Mouse (Mus musculus): ENCODE measurements around the gene Sigmar1.
"Not testable (repeated sequence)": the region's sequence is repeated elsewhere in the genome, so short reads cannot be mapped to it uniquely, and the experiment has no call there.

- TF ChIP-seq CTCF, POLR2A (IDR thresholded peaks at IDR 0.05; ENCODE audit: extremely low read depth, insufficient read depth, low read length): not testable (repeated sequence)
These were observed 25.3 kb upstream of the Sigmar1 start for GRCm38 (mm10) chr4:41781271-41781670.

All from cortical plate, adult 2 months (tissue).